Mouse (Mus musculus) forebrain, embryonic 11.5 days (tissue): ENCODE data around the gene Dpep3. TPM values are rescaled to one million over a fixed set of nuclear protein-coding genes. Genes with fewer than 3 reads are reported as not detected.

Experiments used
- ATAC-seq: fragments of 200-750 bp; cut with Nextera tagmentation; replicated peaks from 2 replicates; pipeline ENCODE4 v1.8.0; 2017; ENCODE audit warnings: moderate TSS enrichment; ENCODE audit not compliant: low FRiP score
- DNase-seq: peaks from one replicate; pipeline ENCODE4 v3.0.0-alpha.2; 2017; ENCODE audit warnings: low spot score
- H3K27ac ChIP-seq: fragments of 300-500 bp; sonication (generic); 2 replicates; pipeline ENCODE4 v1.5.1; 2014; ENCODE audit warnings: low read depth, low read length
- H3K27me3 ChIP-seq: fragments of 300-500 bp; sonication (generic); 2 replicates; pipeline ENCODE4 v1.6.1; 2014; ENCODE audit warnings: mild to moderate bottlenecking, low read length, mixed read lengths; ENCODE audit not compliant: control insufficient read depth, insufficient read depth
- H3K36me3 ChIP-seq: fragments of 300-500 bp; sonication (generic); 2 replicates; pipeline ENCODE4 v1.6.1; 2014; ENCODE audit warnings: mild to moderate bottlenecking, low read length, moderate library complexity, mixed read lengths; ENCODE audit not compliant: control insufficient read depth, insufficient read depth
- H3K4me1 ChIP-seq: fragments of 300-500 bp; sonication (generic); replicated peaks from 2 replicates; pipeline ENCODE4 v1.6.1; 2014; ENCODE audit warnings: low read length, mixed read lengths; ENCODE audit not compliant: control insufficient read depth, insufficient read depth
- H3K4me2 ChIP-seq: fragments of 300-500 bp; sonication (generic); 2 replicates; pipeline ENCODE4 v1.6.1; 2014; ENCODE audit warnings: low read depth, mild to moderate bottlenecking, low read length, moderate library complexity, mixed read lengths; ENCODE audit not compliant: severe bottlenecking
- H3K4me3 ChIP-seq: fragments of 300-500 bp; sonication (generic); 2 replicates; pipeline ENCODE4 v1.5.1; 2014; ENCODE audit warnings: low read depth, low read length
- H3K9ac ChIP-seq: fragments of 300-500 bp; sonication (generic); 2 replicates; pipeline ENCODE4 v1.6.1; 2014; ENCODE audit warnings: low read length
- H3K9me3 ChIP-seq: fragments of 300-500 bp; sonication (generic); 2 replicates; pipeline ENCODE4 v1.6.1; 2016; ENCODE audit warnings: low read length, mixed read lengths; ENCODE audit not compliant: control insufficient read depth
- whole genome bisulfite sequencing: fragments of 180-500 bp; shearing (Covaris S2); extraction: QIAGEN DNeasy Blood & Tissue Kit; methylation state at CpG from one replicate; pipeline ENCODE4 v1.1.7; 2014; 5-methylcytosine and 5-hydroxymethylcytosine counted together
- polyA plus RNA-seq: library from polyadenylated mRNA; unstranded; fragments of >200 nt; fragmentation: Nextera tagmentation; extraction: Ambion mirVana; gene quantifications from 2 replicates; pipeline ENCODE4 v1.2.1, GENCODE M21; 2014

Gene Dpep3
- polyA plus RNA-seq, 1 experiment from 2014 or later, result not detected

DNA sequence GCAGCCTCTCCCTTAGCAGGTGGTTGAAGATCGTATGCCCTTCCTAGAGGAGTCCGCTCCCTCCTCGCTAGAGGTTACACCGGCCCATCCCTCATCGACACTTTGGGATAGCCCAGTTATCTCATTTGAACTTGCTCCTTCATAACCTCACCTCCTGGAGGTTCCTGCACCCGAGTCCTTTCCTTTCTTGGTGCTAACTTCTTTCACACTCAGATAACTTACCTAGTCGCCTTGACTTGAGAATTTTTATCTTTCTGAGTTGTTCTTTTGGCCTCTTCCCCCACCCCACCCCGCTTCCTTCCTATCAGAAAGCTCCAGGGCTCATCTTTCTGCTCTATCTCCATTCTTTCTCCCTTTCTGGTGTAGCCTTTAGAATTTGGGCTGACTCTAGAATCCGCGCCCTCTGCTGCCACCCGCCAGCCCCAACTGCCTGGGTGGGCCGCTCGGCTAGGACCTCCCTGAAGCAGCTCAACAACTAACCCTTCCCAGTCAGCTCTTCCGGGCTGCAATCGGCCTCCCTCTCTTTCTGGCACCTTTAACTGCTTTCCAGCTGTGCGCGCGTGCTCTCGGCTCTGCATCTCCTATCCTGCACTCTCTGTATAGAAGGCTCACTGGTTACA lies 12.4 kb downstream of the Dpep3 start:
- ATAC-seq (no peak), DNase-seq (peak; percentile 60)
- Histone ChIP-seq H3K4me1 (0 out of 2 replicates have a peak, but pooled peaks cover 6% of the 10 kb centered on the region), H3K36me3 (no peaks in the 10 kb centered on the region), H3K4me2 (peak overlapping the region; percentile 82; the same call in 1 of the 2 replicates), H3K4me3 (no peak overlapping the region), H3K27me3 (peaks cover 19% of the 10 kb centered on the region), H3K9me3 (no peaks in the 10 kb centered on the region), H3K9ac (no peak overlapping the region), H3K27ac (no peak overlapping the region)
- 9% methylated on average over 19 of the region's 19 CpGs for WGBS

DNA sequence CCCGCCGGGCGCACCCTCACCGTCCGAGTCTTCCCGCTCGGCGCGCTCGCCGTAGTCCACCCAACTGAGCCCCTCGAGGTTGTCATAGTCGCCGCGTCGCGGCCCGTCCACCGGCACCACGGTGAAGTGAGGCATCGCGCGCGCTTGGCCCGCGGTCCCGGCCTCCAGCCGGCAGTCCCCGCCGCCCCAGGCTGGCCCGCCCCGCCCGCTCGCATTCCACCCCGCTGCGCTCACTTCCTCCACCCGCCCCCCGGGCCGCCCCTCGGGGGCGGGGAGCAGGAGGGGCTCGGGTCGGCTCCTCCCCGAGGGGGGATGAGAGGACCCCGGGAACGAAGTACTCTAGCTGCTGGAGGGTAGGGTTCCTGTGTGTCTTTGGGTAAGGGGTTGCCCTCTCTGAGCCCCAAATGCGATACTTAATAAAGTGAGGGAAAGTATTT lies 13.3 kb downstream of the Dpep3 start, which contains the start of gene Slc12a4:
Gene Slc12a4, minus strand, starts transcription at position 193 of the 437 bp plus-strand sequence.
- H3K36me3 ChIP-seq, result no peaks in the 10 kb centered on the region
- H3K27ac ChIP-seq, result no peak within 1 kb of the TSS
- 2% methylated on average over 44 of the region's 47 CpGs for WGBS
- ATAC-seq (peak; percentile 78), DNase-seq (peak; percentile 83)
- no peaks in the 10 kb centered on the region for H3K9me3 ChIP-seq
- H3K4me1 ChIP-seq, result 0 out of 2 replicates have a peak, but pooled peaks cover 6% of the 10 kb centered on the region
- peaks cover 19% of the 10 kb centered on the region for H3K27me3 ChIP-seq
- H3K9ac ChIP-seq, result peak within 1 kb of the TSS; percentile 62
- H3K4me2 ChIP-seq, result peak within 1 kb of the TSS; percentile 82
- H3K4me3 ChIP-seq, result peak within 1 kb of the TSS; percentile 55

DNA sequence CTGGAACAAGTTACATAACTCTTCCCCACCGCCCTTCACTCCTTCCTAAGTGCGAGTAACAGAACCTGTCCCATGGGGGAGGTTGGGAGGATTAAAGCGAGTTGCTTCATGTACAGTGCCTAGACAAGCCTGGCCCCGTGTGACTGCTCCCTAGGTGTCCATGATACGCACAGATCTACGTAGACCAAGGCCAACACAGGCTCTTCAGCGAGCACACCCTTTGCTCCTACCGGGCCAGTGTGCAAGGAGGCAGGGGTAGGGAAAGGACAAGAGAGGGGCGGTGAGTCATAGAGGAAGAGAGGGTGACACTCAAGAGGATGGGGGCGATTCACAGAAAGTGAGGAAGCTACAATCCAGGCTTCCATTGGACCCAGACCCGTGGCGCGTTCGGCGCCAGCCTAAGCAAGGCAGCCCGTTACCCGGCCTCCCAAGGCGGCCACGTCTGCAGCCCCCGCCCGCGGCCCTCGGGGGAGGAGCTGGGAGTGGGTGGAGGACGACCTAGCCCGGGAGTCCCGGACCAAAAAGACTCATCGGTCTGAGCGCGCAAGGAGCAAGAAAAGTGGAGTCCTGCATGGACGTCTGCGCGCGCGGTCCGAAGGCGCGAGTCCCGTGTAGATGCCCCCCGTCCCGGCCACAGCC lies 13.8 kb downstream of the Dpep3 start:
- Histone ChIP-seq H3K9me3 (no peaks in the 10 kb centered on the region), H3K36me3 (no peaks in the 10 kb centered on the region), H3K4me2 (peak overlapping the region; percentile 82), H3K4me1 (0 out of 2 replicates have a peak, but pooled peaks cover 6% of the 10 kb centered on the region), H3K27ac (no peak overlapping the region), H3K27me3 (peaks cover 19% of the 10 kb centered on the region), H3K4me3 (peak overlapping the region; percentile 55), H3K9ac (peak overlapping the region; percentile 62)
- 4% methylated on average over 40 of the region's 40 CpGs for WGBS
- peak; percentile 76 for ATAC-seq
- no peak for DNase-seq

DNA sequence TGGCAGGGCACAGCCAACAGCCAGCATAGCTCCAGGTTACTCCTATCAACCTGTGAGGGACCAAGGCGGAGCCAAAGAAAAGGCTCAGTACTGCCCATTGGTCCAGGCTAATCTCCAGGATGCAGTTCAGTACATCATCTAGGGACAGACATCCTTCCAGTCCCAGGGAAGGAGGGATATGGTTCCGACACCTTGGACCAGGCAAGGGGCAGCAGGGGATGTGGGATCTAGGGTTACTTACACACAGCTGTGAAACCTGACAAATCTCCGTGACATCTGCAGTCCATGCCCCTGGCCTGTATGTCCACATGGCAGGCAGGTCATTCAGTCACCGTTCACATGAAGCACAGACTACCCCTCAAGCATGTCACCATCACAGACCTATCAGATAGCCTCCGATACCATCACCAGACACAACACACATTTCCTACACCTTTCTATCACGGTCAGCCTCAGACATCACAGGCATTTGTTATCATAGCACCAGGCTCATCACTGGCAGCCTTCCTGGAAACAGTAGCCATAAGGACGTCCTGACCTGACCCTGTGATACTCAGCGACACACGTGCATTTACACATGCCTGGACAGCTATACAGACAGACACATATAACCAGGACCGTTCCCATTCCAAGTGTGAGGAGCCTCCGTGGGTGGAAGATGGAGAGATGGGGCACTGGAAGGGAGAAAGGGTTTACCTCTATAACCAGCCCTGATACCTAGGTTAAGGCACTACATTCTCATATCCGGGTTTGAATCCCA lies 14.5 kb downstream of the Dpep3 start:
- DNase-seq, result no peak
- Histone ChIP-seq H3K9me3 (no peaks in the 10 kb centered on the region), H3K36me3 (no peaks in the 10 kb centered on the region), H3K4me2 (peak overlapping the region; percentile 82; the same call in 1 of the 2 replicates), H3K27ac (no peak overlapping the region), H3K4me1 (0 out of 2 replicates have a peak, but pooled peaks cover 6% of the 10 kb centered on the region), H3K9ac (peak overlapping the region; percentile 62; the same call in 1 of the 2 replicates), H3K4me3 (peak overlapping the region; percentile 55; the same call in 1 of the 2 replicates), H3K27me3 (peaks cover 19% of the 10 kb centered on the region)
- no peak for ATAC-seq
- WGBS, result 72% methylated on average over 12 of the region's 12 CpGs

DNA sequence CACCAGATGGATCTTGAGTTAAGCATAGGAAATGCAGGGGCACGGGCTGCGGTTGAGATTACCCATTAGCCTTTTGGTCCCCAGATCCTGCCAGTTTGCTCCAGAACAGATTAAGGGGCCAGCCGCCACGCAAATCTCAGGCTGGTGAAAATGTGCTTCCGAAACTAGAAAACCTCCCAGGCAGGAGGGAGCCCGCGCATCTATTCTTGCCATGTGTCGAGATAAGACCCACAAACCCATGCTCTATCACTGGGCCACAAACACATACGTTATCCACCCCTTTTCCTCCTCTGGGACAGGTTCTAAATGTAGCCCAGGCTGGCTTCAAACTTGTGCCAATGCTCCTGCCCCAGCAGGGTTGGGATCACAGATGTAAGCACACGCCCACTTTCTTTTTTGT lies 17.7 kb downstream of the Dpep3 start:
- Histone ChIP-seq H3K4me2 (no peak overlapping the region), H3K36me3 (no peaks in the 10 kb centered on the region), H3K4me1 (0 out of 2 replicates have a peak, but pooled peaks cover 4% of the 10 kb centered on the region), H3K4me3 (no peak overlapping the region), H3K9me3 (no peaks in the 10 kb centered on the region), H3K9ac (no peak overlapping the region), H3K27ac (no peak overlapping the region), H3K27me3 (peaks cover 13% of the 10 kb centered on the region)
- 86% methylated on average over 10 of the region's 10 CpGs for WGBS
- DNase-seq, result no peak
- ATAC-seq, result no peak

DNA sequence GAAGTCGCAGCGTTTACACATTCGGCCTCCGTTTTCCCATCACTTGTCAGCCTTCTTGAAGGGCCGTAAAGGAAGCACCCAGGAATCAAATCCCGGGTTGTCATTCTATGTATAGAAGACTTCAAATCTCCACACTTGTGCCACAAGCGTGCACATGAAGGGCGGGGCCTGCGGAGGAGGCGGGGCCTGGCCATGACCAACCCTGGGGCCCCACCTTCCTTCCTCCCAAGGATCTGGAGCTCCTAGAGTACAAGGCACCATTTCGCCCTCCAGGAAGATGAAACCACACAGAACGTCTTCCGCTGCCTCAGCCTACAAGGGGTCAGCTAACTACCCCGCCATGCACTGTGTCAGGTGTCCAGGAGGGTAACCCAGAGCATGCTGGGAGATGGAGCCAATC lies 18.1 kb downstream of the Dpep3 start:
- Histone ChIP-seq H3K9me3 (no peaks in the 10 kb centered on the region), H3K4me3 (no peak overlapping the region), H3K4me2 (no peak overlapping the region), H3K27me3 (peaks cover 12% of the 10 kb centered on the region), H3K36me3 (no peaks in the 10 kb centered on the region), H3K9ac (no peak overlapping the region), H3K27ac (no peak overlapping the region), H3K4me1 (0 out of 2 replicates have a peak, but pooled peaks cover 4% of the 10 kb centered on the region)
- ATAC-seq (no peak), DNase-seq (peak; percentile 46)
- WGBS, result 73% methylated on average over 14 of the region's 14 CpGs

DNA sequence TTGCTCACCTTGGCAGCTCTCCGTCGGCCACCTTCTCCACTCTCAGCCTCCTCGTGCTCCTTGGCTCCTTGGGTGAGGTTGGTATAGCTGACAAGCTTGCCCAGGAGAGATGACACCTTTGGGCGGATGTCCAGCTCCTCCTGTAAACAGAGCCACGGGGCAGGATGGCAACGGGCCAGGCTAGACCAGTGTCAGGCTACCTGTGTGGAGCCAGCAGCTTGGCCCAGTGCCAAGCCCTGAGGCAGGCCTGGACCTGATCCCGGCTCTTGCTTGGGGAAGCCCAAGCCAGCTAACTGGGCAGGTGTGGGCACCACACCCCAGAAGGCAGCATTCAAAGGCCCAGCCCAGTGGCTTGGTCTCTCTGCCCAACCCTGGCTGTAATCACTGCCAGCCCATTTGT lies 19.9 kb downstream of the Dpep3 start:
- H3K4me3 ChIP-seq, result no peak overlapping the region
- H3K27ac ChIP-seq, result no peak overlapping the region
- H3K4me1 ChIP-seq, result no peaks in the 10 kb centered on the region
- no peaks in the 10 kb centered on the region for H3K36me3 ChIP-seq
- ATAC-seq (no peak), DNase-seq (no peak)
- no peak overlapping the region for H3K9ac ChIP-seq
- no peaks in the 10 kb centered on the region for H3K9me3 ChIP-seq
- no peaks in the 10 kb centered on the region for H3K27me3 ChIP-seq
- no peak overlapping the region for H3K4me2 ChIP-seq
- 94% methylated on average over 7 of the region's 7 CpGs for WGBS

DNA sequence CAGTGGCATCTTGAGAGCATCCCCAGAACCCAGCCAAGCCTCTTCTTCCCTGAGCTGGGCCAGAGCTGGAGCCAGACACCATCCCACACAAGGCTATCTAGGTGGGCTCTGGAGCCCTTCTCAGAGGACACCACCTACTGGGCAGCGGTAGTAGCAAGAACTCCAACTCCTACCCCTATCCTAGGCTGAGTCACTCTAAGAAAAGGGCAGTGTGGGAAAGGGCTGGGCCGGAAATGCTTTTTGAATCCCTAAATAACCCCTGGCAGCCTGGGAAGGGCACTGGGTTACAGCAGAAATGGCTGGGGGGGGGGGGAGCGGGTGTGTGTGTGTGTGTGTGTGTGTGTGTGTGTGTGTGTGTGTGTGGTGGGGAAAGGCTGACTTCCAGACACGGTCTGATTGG lies 21.4 kb downstream of the Dpep3 start:
- DNase-seq (no peak), ATAC-seq (no peak)
- Histone ChIP-seq H3K9me3 (no peaks in the 10 kb centered on the region), H3K4me2 (no peak overlapping the region), H3K4me3 (no peak overlapping the region), H3K9ac (no peak overlapping the region), H3K27ac (no peak overlapping the region), H3K4me1 (no peaks in the 10 kb centered on the region), H3K27me3 (no peaks in the 10 kb centered on the region), H3K36me3 (no peaks in the 10 kb centered on the region)
- 66% methylated on average over 3 of the region's 4 CpGs for WGBS
